Mouse (Mus musculus): ENCODE measurements around the gene Olfr452. TPM values are rescaled to one million over a fixed set of nuclear protein-coding genes. Genes with fewer than 3 reads are reported as not detected.

Olfr452 gene
- polyA plus RNA-seq (2012; rRNA removed) = not detected in 2 replicates
- not detected in 2 replicates for polyA plus RNA-seq (2014; fragmentation: Nextera tagmentation; extraction: Ambion mirVana)

- Histone ChIP-seq H3K27ac (no peak within 1 kb of the TSS), H3K4me2 (ENCODE audit: low read depth) (no peak within 1 kb of the TSS), H3K4me3 (ENCODE audit: insufficient read depth in 1 of 2, low read depth in 2 of 2, low read length in 2 of 2) (no peak within 1 kb of the TSS), H3K9me3 (ENCODE audit: control insufficient read depth, low read length) (no peaks in the 10 kb centered on the region), H3K9ac (replicated peaks) (no peak within 1 kb of the TSS), H3K36me3 (replicated peaks; ENCODE audit: control insufficient read depth, insufficient read depth, low read depth) (no peaks in the 10 kb centered on the region), H3K27me3 (ENCODE audit: control insufficient read depth, insufficient read depth, low read length) (no peaks in the 10 kb centered on the region), H3K4me1 (replicated peaks; ENCODE audit: control insufficient read depth in 2 of 2, insufficient read depth in 2 of 2, low read length in 1 of 2) (no peaks in the 10 kb centered on the region)
- DNase-seq (ENCODE audit: low read depth in 3 of 3, low spot score in 3 of 3) (no peak), ATAC-seq (ENCODE audit: insufficient read depth) (no peak)
- no peak for TF ChIP-seq EP300 (IDR thresholded peaks at IDR 0.05; ENCODE audit: low read depth)
Measured at GRCm38 (mm10) chr6:42784793-42785192, at the start of gene Olfr452. TSS of gene Olfr452 (plus strand) at chr6:42785093.

- no peaks in the 10 kb centered on the region for H3K9me3 ChIP-seq (ENCODE audit: control insufficient read depth, low read length)
- no peak for TF ChIP-seq CTCF (IDR thresholded peaks at IDR 0.05; ENCODE audit: low read depth)
- TF ChIP-seq EP300 (IDR thresholded peaks at IDR 0.05; ENCODE audit: low read depth) = no peak
- no peak within 1 kb of the TSS for H3K4me2 ChIP-seq (ENCODE audit: low read depth)
- no peaks in the 10 kb centered on the region for H3K27me3 ChIP-seq (ENCODE audit: control insufficient read depth, insufficient read depth, low read length)
- H3K36me3 ChIP-seq (replicated peaks; ENCODE audit: control insufficient read depth, insufficient read depth, low read depth) = no peaks in the 10 kb centered on the region
- H3K27ac ChIP-seq = no peak within 1 kb of the TSS
- no peak for DNase-seq (ENCODE audit: low read depth in 3 of 3, low spot score in 3 of 3)
- ATAC-seq (ENCODE audit: insufficient read depth) = no peak
- no peak within 1 kb of the TSS for H3K9ac ChIP-seq (replicated peaks)
- WGBS (ENCODE audit: insufficient replicate concordance) = 76% methylated on average over 1 of the region's 1 CpGs
- H3K4me1 ChIP-seq (replicated peaks; ENCODE audit: control insufficient read depth in 2 of 2, insufficient read depth in 2 of 2, low read length in 1 of 2) = no peaks in the 10 kb centered on the region
- H3K4me3 ChIP-seq (ENCODE audit: insufficient read depth in 1 of 2, low read depth in 2 of 2, low read length in 2 of 2) = no peak within 1 kb of the TSS
Measured at GRCm38 (mm10) chr6:42739071-42739470, 45.8 kb upstream of the Olfr452 start, which contains the start of gene Olfr453. TSS of gene Olfr453 (plus strand) at chr6:42739371.

- DNase-seq (ENCODE audit: low read depth in 3 of 3, low spot score in 3 of 3) (no peak), ATAC-seq (ENCODE audit: insufficient read depth) (no peak)
- TF ChIP-seq CTCF (IDR thresholded peaks at IDR 0.05; ENCODE audit: low read depth) = no peak
- TF ChIP-seq EP300 (IDR thresholded peaks at IDR 0.05; ENCODE audit: low read depth) = no peak
- Histone ChIP-seq H3K9me3 (ENCODE audit: control insufficient read depth, low read length) (no peaks in the 10 kb centered on the region), H3K4me3 (ENCODE audit: insufficient read depth in 1 of 2, low read depth in 2 of 2, low read length in 2 of 2) (no peak overlapping the region), H3K27ac (no peak overlapping the region), H3K4me2 (ENCODE audit: low read depth) (no peak overlapping the region), H3K27me3 (ENCODE audit: control insufficient read depth, insufficient read depth, low read length) (no peaks in the 10 kb centered on the region), H3K9ac (replicated peaks) (no peak overlapping the region), H3K36me3 (replicated peaks; ENCODE audit: control insufficient read depth, insufficient read depth, low read depth) (no peaks in the 10 kb centered on the region), H3K4me1 (replicated peaks; ENCODE audit: control insufficient read depth in 2 of 2, insufficient read depth in 2 of 2, low read length in 1 of 2) (no peaks in the 10 kb centered on the region)
- WGBS (ENCODE audit: insufficient replicate concordance) = 56% methylated on average over 5 of the region's 5 CpGs
Measured at GRCm38 (mm10) chr6:42742303-42742702, 42.6 kb upstream of the Olfr452 start.

DNA sequence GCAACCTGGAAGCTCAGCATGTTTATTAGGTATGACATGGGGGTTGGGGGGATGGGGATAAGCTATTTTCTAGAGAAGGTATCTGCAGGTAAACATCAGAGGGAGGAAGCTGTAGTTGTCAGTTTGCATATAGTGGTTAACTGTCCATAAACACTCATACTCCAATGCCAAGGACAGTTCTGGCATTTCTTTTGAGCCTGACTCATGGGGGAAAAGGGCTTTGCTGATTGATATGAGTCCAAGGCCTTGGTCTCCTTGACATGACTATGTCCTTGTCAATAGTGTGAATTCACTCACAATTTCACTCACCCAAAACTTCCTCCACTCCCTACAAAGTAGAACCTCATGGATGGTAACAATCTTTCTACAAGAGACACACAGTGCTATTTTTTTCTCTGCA is 37.0 kb upstream of the Olfr452 start:
- no peak for ATAC-seq (ENCODE audit: insufficient read depth)
- TF ChIP-seq EP300 (IDR thresholded peaks at IDR 0.05; ENCODE audit: low read depth) = no peak
- no peak for TF ChIP-seq CTCF (IDR thresholded peaks at IDR 0.05; ENCODE audit: low read depth)
- no peaks in the 10 kb centered on the region for H3K4me1 ChIP-seq (replicated peaks; ENCODE audit: control insufficient read depth in 2 of 2, insufficient read depth in 2 of 2, low read length in 1 of 2)

DNA sequence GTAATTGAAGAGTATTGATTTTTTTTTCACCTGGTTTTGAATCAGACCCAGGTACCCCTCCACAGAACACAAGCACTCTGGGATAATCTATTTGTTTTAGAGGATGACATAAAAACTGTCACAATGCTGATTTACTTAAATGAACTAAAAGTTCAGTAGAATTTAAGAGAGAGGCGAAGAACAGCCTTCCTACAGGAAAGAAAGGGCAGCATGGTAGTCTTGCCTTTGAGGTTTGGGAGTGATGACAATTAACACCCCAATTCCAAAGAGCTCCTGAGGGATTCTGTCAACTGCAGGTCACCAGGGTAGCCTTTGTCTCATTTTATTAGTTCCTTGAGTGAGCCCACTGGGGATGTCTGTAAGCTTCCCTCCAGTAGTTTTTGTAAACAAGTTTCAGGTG is 28.8 kb upstream of the Olfr452 start, which contains the start of gene Olfr38:
Gene Olfr38 (plus strand): TSS at position 301 of the 400 bp plus-strand sequence.
- TF ChIP-seq CTCF (IDR thresholded peaks at IDR 0.05; ENCODE audit: low read depth) (no peak), EP300 (IDR thresholded peaks at IDR 0.05; ENCODE audit: low read depth) (no peak)
- Histone ChIP-seq H3K4me1 (replicated peaks; ENCODE audit: control insufficient read depth in 2 of 2, insufficient read depth in 2 of 2, low read length in 1 of 2) (no peaks in the 10 kb centered on the region), H3K4me2 (ENCODE audit: low read depth) (no peak within 1 kb of the TSS), H3K27me3 (ENCODE audit: control insufficient read depth, insufficient read depth, low read length) (no peaks in the 10 kb centered on the region), H3K27ac (no peak within 1 kb of the TSS), H3K4me3 (ENCODE audit: insufficient read depth in 1 of 2, low read depth in 2 of 2, low read length in 2 of 2) (no peak within 1 kb of the TSS), H3K36me3 (replicated peaks; ENCODE audit: control insufficient read depth, insufficient read depth, low read depth) (no peaks in the 10 kb centered on the region), H3K9me3 (ENCODE audit: control insufficient read depth, low read length) (no peaks in the 10 kb centered on the region), H3K9ac (replicated peaks) (no peak within 1 kb of the TSS)
- DNase-seq (ENCODE audit: low read depth in 3 of 3, low spot score in 3 of 3) (no peak), ATAC-seq (ENCODE audit: insufficient read depth) (no peak)
- 48% methylated on average over 1 of the region's 1 CpGs for WGBS (ENCODE audit: insufficient replicate concordance)

More for the DNA sequence above, 37.0 kb upstream of the Olfr452 start:
- Histone ChIP-seq H3K4me2 (ENCODE audit: low read depth) (no peak overlapping the region), H3K27ac (no peak overlapping the region), H3K36me3 (replicated peaks; ENCODE audit: control insufficient read depth, insufficient read depth, low read depth) (no peaks in the 10 kb centered on the region), H3K9me3 (ENCODE audit: control insufficient read depth, low read length) (no peaks in the 10 kb centered on the region), H3K4me3 (ENCODE audit: insufficient read depth in 1 of 2, low read depth in 2 of 2, low read length in 2 of 2) (no peak overlapping the region), H3K27me3 (ENCODE audit: control insufficient read depth, insufficient read depth, low read length) (no peaks in the 10 kb centered on the region), H3K9ac (replicated peaks) (no peak overlapping the region)
- no peak for DNase-seq (ENCODE audit: low read depth in 3 of 3, low spot score in 3 of 3)
